Mouse (Mus musculus): ENCODE measurements around the gene Map7. TPM values are rescaled to one million over a fixed set of nuclear protein-coding genes. Genes with fewer than 3 reads are reported as not detected.

Gene Map7
- polyA plus RNA-seq, 1 experiment, result 13.6 TPM

DNA sequence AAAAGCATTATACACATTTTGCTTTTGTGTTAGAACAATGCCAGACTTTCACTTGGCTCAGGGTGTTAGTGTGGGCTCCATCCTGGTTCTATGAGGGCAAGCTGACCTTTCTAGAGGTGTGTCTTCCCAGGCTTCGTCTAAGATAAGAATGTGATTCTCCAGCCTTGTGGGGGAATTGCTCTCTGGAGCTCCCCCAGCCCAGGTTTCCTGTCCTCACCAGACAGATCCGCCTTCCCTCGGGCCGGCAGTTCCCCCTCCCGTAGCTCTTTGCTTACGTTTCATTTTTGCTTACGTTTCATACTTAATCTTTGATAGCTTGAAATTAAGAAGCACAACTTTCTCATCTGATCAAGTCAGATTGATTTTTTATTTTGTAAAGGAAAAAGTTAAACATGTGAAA lies 48.8 kb downstream of the Map7 start:
- Histone ChIP-seq H3K4me1 (ENCODE audit: control insufficient read depth, insufficient read depth, low read length) (no peaks in the 10 kb centered on the region), H3K4me3 (replicated peaks; ENCODE audit: extremely low read depth, low read depth, low read length) (no peak overlapping the region)
- DNase-seq, result no peak
- TF ChIP-seq POLR2A (IDR thresholded peaks at IDR 0.05; ENCODE audit: borderline replicate concordance, extremely low read depth, low read depth, low read length) (no peak), CTCF (IDR thresholded peaks at IDR 0.05; ENCODE audit: insufficient read depth, low read length) (no peak)
- 41% methylated on average over 7 of the region's 7 CpGs for WGBS

DNA sequence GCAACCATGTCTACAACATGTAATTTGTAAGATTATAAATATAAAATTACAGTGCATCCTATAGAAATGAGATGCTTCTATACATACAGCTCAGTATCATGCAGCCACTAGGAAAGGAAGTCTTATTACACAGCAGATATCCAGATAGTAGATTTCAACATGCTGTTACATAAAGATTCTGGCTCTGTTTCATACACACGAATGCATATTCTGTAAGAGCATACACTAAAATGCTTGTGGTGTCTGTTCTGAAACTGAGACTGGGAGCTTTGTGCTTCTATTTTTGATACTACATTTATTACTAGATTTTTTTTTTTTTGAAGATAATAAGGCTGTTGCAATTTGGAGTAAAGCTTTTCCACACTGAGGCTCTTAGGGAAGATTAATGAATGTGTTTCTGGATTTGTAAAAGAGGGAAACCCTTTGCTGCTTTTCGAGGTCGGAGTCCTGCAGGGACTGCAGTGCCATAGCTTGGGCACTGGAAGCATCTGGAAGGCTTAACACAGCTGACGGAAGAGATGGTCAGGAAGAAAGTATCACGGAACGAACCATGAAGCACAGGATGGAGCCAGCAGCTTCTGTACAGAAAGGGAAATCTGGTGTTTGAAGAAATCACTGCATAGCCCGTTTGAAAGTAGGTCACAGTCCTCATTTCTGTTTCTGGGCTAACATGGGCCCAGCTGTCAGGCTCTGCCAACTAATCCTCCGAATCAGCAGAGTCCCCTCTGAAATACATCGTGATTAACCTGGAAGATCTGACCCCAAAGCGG lies 50.9 kb downstream of the Map7 start:
- WGBS, result 58% methylated on average over 10 of the region's 10 CpGs
- no peak for DNase-seq
- Histone ChIP-seq H3K4me1 (ENCODE audit: control insufficient read depth, insufficient read depth, low read length) (no peaks in the 10 kb centered on the region), H3K4me3 (replicated peaks; ENCODE audit: extremely low read depth, low read depth, low read length) (no peak overlapping the region)
- no peak for TF ChIP-seq CTCF (IDR thresholded peaks at IDR 0.05; ENCODE audit: insufficient read depth, low read length)
- TF ChIP-seq POLR2A (IDR thresholded peaks at IDR 0.05; ENCODE audit: borderline replicate concordance, extremely low read depth, low read depth, low read length), result no peak

GRCm38 (mm10) chr10:20201236-20201635 lies 53.0 kb downstream of the Map7 start:
- no peaks in the 10 kb centered on the region for H3K4me1 ChIP-seq (ENCODE audit: control insufficient read depth, insufficient read depth, low read length)
- no peak for DNase-seq
- WGBS, result 64% methylated on average over 3 of the region's 3 CpGs
- H3K4me3 ChIP-seq (replicated peaks; ENCODE audit: extremely low read depth, low read depth, low read length), result no peak overlapping the region
- TF ChIP-seq POLR2A (IDR thresholded peaks at IDR 0.05; ENCODE audit: borderline replicate concordance, extremely low read depth, low read depth, low read length), result no peak
- TF ChIP-seq CTCF (IDR thresholded peaks at IDR 0.05; ENCODE audit: insufficient read depth, low read length), result no peak

- 65% methylated on average over 9 of the region's 9 CpGs for WGBS
- TF ChIP-seq POLR2A (IDR thresholded peaks at IDR 0.05; ENCODE audit: borderline replicate concordance, extremely low read depth, low read depth, low read length) (no peak), CTCF (IDR thresholded peaks at IDR 0.05; ENCODE audit: insufficient read depth, low read length) (no peak)
- Histone ChIP-seq H3K4me3 (replicated peaks; ENCODE audit: extremely low read depth, low read depth, low read length) (no peak overlapping the region), H3K4me1 (ENCODE audit: control insufficient read depth, insufficient read depth, low read length) (no peaks in the 10 kb centered on the region)
- DNase-seq, result no peak
Observed at GRCm38 (mm10) chr10:20202171-20202570, 53.9 kb downstream of the Map7 start.

- DNase-seq, result no peak
- 83% methylated on average over 6 of the region's 6 CpGs for WGBS
Observed at GRCm38 (mm10) chr10:20202818-20203217, 54.5 kb downstream of the Map7 start.

DNA sequence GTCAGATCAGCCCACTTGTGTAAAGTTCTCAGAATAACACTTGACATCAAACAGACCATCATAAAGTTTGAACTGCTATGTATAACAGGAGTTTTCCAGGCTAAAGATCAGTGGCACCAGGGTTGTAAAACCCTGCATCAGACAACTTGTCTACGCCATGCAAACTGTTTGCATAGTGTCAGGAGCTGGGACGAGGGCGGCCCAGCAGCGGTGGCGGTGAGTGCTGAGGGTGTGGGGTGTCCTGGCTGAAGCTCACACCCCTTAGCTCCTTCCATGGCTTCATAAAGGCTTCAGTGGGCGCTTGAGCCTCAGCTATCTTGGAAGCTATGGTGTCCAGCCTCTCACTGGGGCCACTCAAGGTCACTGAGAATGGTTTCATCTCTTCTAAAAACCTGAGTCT lies 55.2 kb downstream of the Map7 start:
- 76% methylated on average over 6 of the region's 6 CpGs for WGBS
- H3K4me3 ChIP-seq (replicated peaks; ENCODE audit: extremely low read depth, low read depth, low read length), result no peak overlapping the region
- no peak for TF ChIP-seq CTCF (IDR thresholded peaks at IDR 0.05; ENCODE audit: insufficient read depth, low read length)
- TF ChIP-seq POLR2A (IDR thresholded peaks at IDR 0.05; ENCODE audit: borderline replicate concordance, extremely low read depth, low read depth, low read length), result no peak
- H3K4me1 ChIP-seq (ENCODE audit: control insufficient read depth, insufficient read depth, low read length), result no peaks in the 10 kb centered on the region
- no peak for DNase-seq

More at GRCm38 (mm10) chr10:20202818-20203217, 54.5 kb downstream of the Map7 start:
- TF ChIP-seq CTCF (IDR thresholded peaks at IDR 0.05; ENCODE audit: insufficient read depth, low read length) (no peak), POLR2A (IDR thresholded peaks at IDR 0.05; ENCODE audit: borderline replicate concordance, extremely low read depth, low read depth, low read length) (no peak)
- H3K4me1 ChIP-seq (ENCODE audit: control insufficient read depth, insufficient read depth, low read length), result no peaks in the 10 kb centered on the region
- H3K4me3 ChIP-seq (replicated peaks; ENCODE audit: extremely low read depth, low read depth, low read length), result no peak overlapping the region

DNA sequence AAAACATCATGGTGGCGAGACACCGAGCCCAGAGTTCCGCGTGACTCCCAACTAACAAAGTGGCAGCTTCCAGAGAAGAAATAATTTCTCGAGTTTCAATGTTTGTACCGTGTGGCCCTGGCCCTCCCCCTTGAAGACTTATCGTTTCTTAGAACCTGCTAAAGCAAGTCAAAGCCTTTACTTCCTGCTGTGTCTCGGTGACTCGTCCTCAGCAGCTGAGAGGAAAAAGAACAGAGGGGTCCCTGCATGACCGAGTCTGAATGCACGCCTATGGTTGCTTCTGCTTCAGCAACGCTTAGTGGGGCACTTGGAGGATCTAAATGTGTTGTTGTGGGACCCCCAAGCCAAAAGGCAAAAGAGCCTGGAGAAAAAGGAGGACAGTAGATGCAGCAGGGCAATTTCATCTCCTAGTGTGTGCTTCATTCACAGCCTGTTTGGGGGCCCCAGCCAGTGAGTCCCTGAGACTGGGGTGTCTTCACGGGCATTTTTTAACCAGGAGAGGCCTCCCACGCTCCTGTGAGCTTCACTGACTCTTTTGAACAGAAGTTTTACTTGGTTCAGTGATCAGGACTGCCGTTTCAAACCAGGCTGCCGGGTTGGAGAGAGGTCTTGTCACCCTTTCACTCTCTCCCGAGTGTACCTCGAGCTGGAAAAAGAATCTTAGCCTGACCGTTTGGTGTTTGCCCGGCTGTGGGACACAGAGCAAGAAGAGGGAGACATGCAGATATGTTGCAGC lies 56.6 kb downstream of the Map7 start:
- 55% methylated on average over 20 of the region's 20 CpGs for WGBS
- Histone ChIP-seq H3K4me3 (replicated peaks; ENCODE audit: extremely low read depth, low read depth, low read length) (no peak overlapping the region), H3K4me1 (ENCODE audit: control insufficient read depth, insufficient read depth, low read length) (no peaks in the 10 kb centered on the region)
- no peak for TF ChIP-seq CTCF (IDR thresholded peaks at IDR 0.05; ENCODE audit: insufficient read depth, low read length)
- TF ChIP-seq POLR2A (IDR thresholded peaks at IDR 0.05; ENCODE audit: borderline replicate concordance, extremely low read depth, low read depth, low read length), result no peak
- no peak for DNase-seq

- TF ChIP-seq POLR2A (IDR thresholded peaks at IDR 0.05; ENCODE audit: borderline replicate concordance, extremely low read depth, low read depth, low read length), result no peak
- TF ChIP-seq CTCF (IDR thresholded peaks at IDR 0.05; ENCODE audit: insufficient read depth, low read length), result no peak
- Histone ChIP-seq H3K4me3 (replicated peaks; ENCODE audit: extremely low read depth, low read depth, low read length) (no peak overlapping the region), H3K4me1 (ENCODE audit: control insufficient read depth, insufficient read depth, low read length) (no peaks in the 10 kb centered on the region)
- 87% methylated on average over 7 of the region's 7 CpGs for WGBS
- no peak for DNase-seq
Observed at GRCm38 (mm10) chr10:20206966-20207365, 58.7 kb downstream of the Map7 start.

- TF ChIP-seq CTCF (IDR thresholded peaks at IDR 0.05; ENCODE audit: insufficient read depth, low read length), result no peak
- no peak for TF ChIP-seq POLR2A (IDR thresholded peaks at IDR 0.05; ENCODE audit: borderline replicate concordance, extremely low read depth, low read depth, low read length)
- no peak for DNase-seq
Observed at GRCm38 (mm10) chr10:20209609-20210341, 61.5 kb downstream of the Map7 start.

More at GRCm38 (mm10) chr10:20209609-20210341, 61.5 kb downstream of the Map7 start:
- H3K4me1 ChIP-seq (ENCODE audit: control insufficient read depth, insufficient read depth, low read length), result peaks cover 3% of the 10 kb centered on the region
- 84% methylated on average over 5 of the region's 5 CpGs for WGBS
- no peak overlapping the region for H3K4me3 ChIP-seq (replicated peaks; ENCODE audit: extremely low read depth, low read depth, low read length)
